Mouse (Mus musculus): Measurements from ENCODE around the gene Kif2c. TPM values are rescaled to one million over a fixed set of nuclear protein-coding genes. Genes with fewer than 3 reads are reported as not detected.
"Not testable (repeated sequence)": the region's sequence is repeated elsewhere in the genome, so short reads cannot be mapped to it uniquely, and the experiment has no call there.

The Kif2c gene
- polyA plus RNA-seq, 1 experiment from 2014 or later = 55.0 TPM

GRCm38 (mm10) chr4:117202046-117202991, 19.9 kb upstream of the Kif2c start:
- no peaks in the 10 kb centered on the region for H3K36me3 ChIP-seq (ENCODE audit: control insufficient read depth, insufficient read depth, low read length)
- no peaks in the 10 kb centered on the region for H3K27me3 ChIP-seq (ENCODE audit: control insufficient read depth, insufficient read depth, low read length)
- no peaks in the 10 kb centered on the region for H3K4me1 ChIP-seq (ENCODE audit: control insufficient read depth, insufficient read depth, low read length)
- 2% methylated on average over 25 of the region's 25 CpGs for WGBS
- H3K9me3 ChIP-seq (ENCODE audit: control insufficient read depth, low read depth, low read length) = no peaks in the 10 kb centered on the region
- H3K4me3 ChIP-seq (ENCODE audit: low read depth, low read length) = peak overlapping the region; percentile 20
- ATAC-seq (ENCODE audit: insufficient number of reproducible peaks, insufficient read depth, low FRiP score, low read depth) = peak; percentile 85; the same call in 1 of the 2 replicates
- H3K9ac ChIP-seq (replicated peaks; ENCODE audit: low read depth, low read length) = peak overlapping the region; percentile 18; the same call in 1 of the 2 replicates
- peak overlapping the region; percentile 67; the same call in 1 of the 2 replicates for H3K27ac ChIP-seq (ENCODE audit: low read length)
- peak overlapping the region; percentile 35 for H3K4me2 ChIP-seq (replicated peaks; ENCODE audit: low read depth, low read length)

DNA sequence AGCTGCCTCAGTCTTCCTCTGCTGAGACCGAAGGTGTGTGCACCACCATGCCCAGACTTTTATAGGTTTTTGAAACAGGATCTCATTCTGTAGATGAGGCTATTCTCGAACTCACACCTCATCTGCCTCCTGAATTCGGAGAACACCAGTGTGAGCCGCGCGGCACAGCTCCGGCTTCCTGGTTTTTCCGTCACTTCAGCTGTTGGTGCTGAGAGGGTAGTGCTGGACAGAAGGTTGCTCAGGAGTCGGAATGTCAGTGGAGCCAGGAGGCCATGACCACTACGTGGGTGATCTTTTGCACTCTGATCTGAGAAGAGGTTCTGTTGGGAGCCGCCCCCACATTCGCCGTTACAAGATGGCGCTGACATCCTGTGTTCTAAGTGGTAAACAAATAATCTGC, 9.4 kb upstream of the Kif2c start:
- 94% methylated on average over 14 of the region's 14 CpGs for WGBS

DNA sequence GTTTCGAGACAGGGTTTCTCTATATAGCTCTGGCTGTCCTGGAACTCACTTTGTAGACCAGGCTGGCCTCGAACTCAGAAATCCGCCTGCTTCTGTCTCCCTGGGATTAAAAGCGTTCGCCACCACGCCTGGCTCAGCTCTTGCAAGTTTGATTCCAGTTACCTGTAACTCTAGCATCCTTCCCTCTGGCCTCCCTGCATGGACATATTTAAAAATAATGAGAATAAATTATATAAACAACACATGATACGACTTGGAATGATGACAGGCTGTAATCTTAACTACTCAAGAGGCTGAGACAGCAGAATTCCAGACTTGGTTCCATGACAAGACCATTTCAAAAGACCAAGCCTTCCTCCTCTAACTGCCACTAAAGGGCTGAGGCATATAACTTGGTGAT, 8.2 kb upstream of the Kif2c start:
- ATAC-seq (ENCODE audit: insufficient number of reproducible peaks, insufficient read depth, low FRiP score, low read depth) = no peak
- Histone ChIP-seq H3K27ac (ENCODE audit: low read length) (peak overlapping the region; percentile 81; the same call in 1 of the 2 replicates), H3K4me2 (replicated peaks; ENCODE audit: low read depth, low read length) (no peak overlapping the region), H3K9me3 (ENCODE audit: control insufficient read depth, low read depth, low read length) (no peaks in the 10 kb centered on the region), H3K36me3 (ENCODE audit: control insufficient read depth, insufficient read depth, low read length) (no peaks in the 10 kb centered on the region), H3K4me1 (ENCODE audit: control insufficient read depth, insufficient read depth, low read length) (no peaks in the 10 kb centered on the region), H3K9ac (replicated peaks; ENCODE audit: low read depth, low read length) (no peak overlapping the region), H3K4me3 (ENCODE audit: low read depth, low read length) (no peak overlapping the region), H3K27me3 (ENCODE audit: control insufficient read depth, insufficient read depth, low read length) (no peaks in the 10 kb centered on the region)
- WGBS = 59% methylated on average over 7 of the region's 7 CpGs

More for the DNA sequence above, 9.4 kb upstream of the Kif2c start:
- Histone ChIP-seq H3K36me3 (ENCODE audit: control insufficient read depth, insufficient read depth, low read length) (no peaks in the 10 kb centered on the region), H3K4me3 (ENCODE audit: low read depth, low read length) (no peak overlapping the region), H3K4me1 (ENCODE audit: control insufficient read depth, insufficient read depth, low read length) (no peaks in the 10 kb centered on the region), H3K27ac (ENCODE audit: low read length) (no peak overlapping the region), H3K9ac (replicated peaks; ENCODE audit: low read depth, low read length) (no peak overlapping the region), H3K4me2 (replicated peaks; ENCODE audit: low read depth, low read length) (no peak overlapping the region), H3K9me3 (ENCODE audit: control insufficient read depth, low read depth, low read length) (no peaks in the 10 kb centered on the region), H3K27me3 (ENCODE audit: control insufficient read depth, insufficient read depth, low read length) (no peaks in the 10 kb centered on the region)
- ATAC-seq (ENCODE audit: insufficient number of reproducible peaks, insufficient read depth, low FRiP score, low read depth) = no peak

GRCm38 (mm10) chr4:117189856-117190543, 7.6 kb upstream of the Kif2c start:
- Histone ChIP-seq H3K9ac (replicated peaks; ENCODE audit: low read depth, low read length) (peak overlapping the region; percentile 45), H3K4me1 (ENCODE audit: control insufficient read depth, insufficient read depth, low read length) (no peaks in the 10 kb centered on the region), H3K27ac (ENCODE audit: low read length) (peak overlapping the region; percentile 81), H3K4me3 (ENCODE audit: low read depth, low read length) (peak overlapping the region; percentile 34), H3K9me3 (ENCODE audit: control insufficient read depth, low read depth, low read length) (no peaks in the 10 kb centered on the region), H3K27me3 (ENCODE audit: control insufficient read depth, insufficient read depth, low read length) (no peaks in the 10 kb centered on the region), H3K36me3 (ENCODE audit: control insufficient read depth, insufficient read depth, low read length) (no peaks in the 10 kb centered on the region), H3K4me2 (replicated peaks; ENCODE audit: low read depth, low read length) (peak overlapping the region; percentile 49)
- 0% methylated on average over 9 of the region's 9 CpGs for WGBS
- ATAC-seq (ENCODE audit: insufficient number of reproducible peaks, insufficient read depth, low FRiP score, low read depth) = peak; percentile 86

GRCm38 (mm10) chr4:117189382-117189855, 7.0 kb upstream of the Kif2c start:
- peak overlapping the region; percentile 45 for H3K9ac ChIP-seq (replicated peaks; ENCODE audit: low read depth, low read length)
- no peaks in the 10 kb centered on the region for H3K27me3 ChIP-seq (ENCODE audit: control insufficient read depth, insufficient read depth, low read length)
- H3K36me3 ChIP-seq (ENCODE audit: control insufficient read depth, insufficient read depth, low read length) = no peaks in the 10 kb centered on the region
- ATAC-seq (ENCODE audit: insufficient number of reproducible peaks, insufficient read depth, low FRiP score, low read depth) = peak; percentile 76
- H3K4me3 ChIP-seq (ENCODE audit: low read depth, low read length) = peak overlapping the region; percentile 34
- H3K4me2 ChIP-seq (replicated peaks; ENCODE audit: low read depth, low read length) = peak overlapping the region; percentile 49
- H3K9me3 ChIP-seq (ENCODE audit: control insufficient read depth, low read depth, low read length) = no peaks in the 10 kb centered on the region
- H3K27ac ChIP-seq (ENCODE audit: low read length) = peak overlapping the region; percentile 81
- under 1% methylated on average over 16 of the region's 16 CpGs for WGBS
- no peaks in the 10 kb centered on the region for H3K4me1 ChIP-seq (ENCODE audit: control insufficient read depth, insufficient read depth, low read length)

- Histone ChIP-seq H3K9ac (replicated peaks; ENCODE audit: low read depth, low read length) (peak overlapping the region; percentile 45; the same call in 1 of the 2 replicates), H3K27me3 (ENCODE audit: control insufficient read depth, insufficient read depth, low read length) (no peaks in the 10 kb centered on the region), H3K4me3 (ENCODE audit: low read depth, low read length) (peak overlapping the region; percentile 34), H3K4me1 (ENCODE audit: control insufficient read depth, insufficient read depth, low read length) (no peaks in the 10 kb centered on the region), H3K4me2 (replicated peaks; ENCODE audit: low read depth, low read length) (peak overlapping the region; percentile 49), H3K36me3 (ENCODE audit: control insufficient read depth, insufficient read depth, low read length) (no peaks in the 10 kb centered on the region), H3K9me3 (ENCODE audit: control insufficient read depth, low read depth, low read length) (no peaks in the 10 kb centered on the region), H3K27ac (ENCODE audit: low read length) (peak overlapping the region; percentile 81)
- 50% methylated on average over 3 of the region's 3 CpGs for WGBS
- ATAC-seq (ENCODE audit: insufficient number of reproducible peaks, insufficient read depth, low FRiP score, low read depth) = no peak
These were observed 6.5 kb upstream of the Kif2c start for GRCm38 (mm10) chr4:117188969-117189368.

DNA sequence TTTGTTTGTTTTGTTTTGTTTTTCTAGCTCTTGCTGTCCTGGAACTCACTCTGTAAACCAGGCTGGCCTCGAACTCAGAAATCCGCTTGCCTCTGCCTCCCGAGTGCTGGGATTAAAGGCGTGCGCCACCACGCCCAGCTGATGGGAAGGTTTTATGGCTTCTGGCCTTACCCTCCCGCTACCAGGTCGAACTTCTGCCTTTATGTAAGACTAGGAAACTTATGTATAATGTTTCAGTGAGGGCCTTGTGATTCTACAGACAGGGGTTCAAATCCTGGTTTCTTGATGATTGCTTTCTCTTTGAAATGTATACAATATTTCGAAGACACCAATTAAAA, 289 bp upstream of the Kif2c start:
- H3K4me2 ChIP-seq (replicated peaks; ENCODE audit: low read depth, low read length) = peak overlapping the region; percentile 37
- WGBS = 12% methylated on average over 9 of the region's 9 CpGs
- H3K9me3 ChIP-seq (ENCODE audit: control insufficient read depth, low read depth, low read length); H3K27me3 ChIP-seq (ENCODE audit: control insufficient read depth, insufficient read depth, low read length); H3K4me1 ChIP-seq (ENCODE audit: control insufficient read depth, insufficient read depth, low read length); H3K27ac ChIP-seq (ENCODE audit: low read length): not testable (repeated sequence)
- peak; percentile 51; the same call in 1 of the 2 replicates for ATAC-seq (ENCODE audit: insufficient number of reproducible peaks, insufficient read depth, low FRiP score, low read depth)
- H3K4me3 ChIP-seq (ENCODE audit: low read depth, low read length) = peak overlapping the region; percentile 78
- H3K9ac ChIP-seq (replicated peaks; ENCODE audit: low read depth, low read length) = 0 out of 2 replicates have a peak overlapping the region, but pooled peaks have one; percentile 45
- H3K36me3 ChIP-seq (ENCODE audit: control insufficient read depth, insufficient read depth, low read length) = peaks cover 18% of the 10 kb centered on the region

GRCm38 (mm10) chr4:117169936-117170335, 12.5 kb downstream of the Kif2c start:
- WGBS = 80% methylated on average over 5 of the region's 5 CpGs
- H3K4me3 ChIP-seq (ENCODE audit: low read depth, low read length) = no peak overlapping the region
- H3K4me2 ChIP-seq (replicated peaks; ENCODE audit: low read depth, low read length) = no peak overlapping the region
- no peaks in the 10 kb centered on the region for H3K27me3 ChIP-seq (ENCODE audit: control insufficient read depth, insufficient read depth, low read length)
- ATAC-seq (ENCODE audit: insufficient number of reproducible peaks, insufficient read depth, low FRiP score, low read depth) = no peak
- H3K9me3 ChIP-seq (ENCODE audit: control insufficient read depth, low read depth, low read length) = no peaks in the 10 kb centered on the region
- H3K4me1 ChIP-seq (ENCODE audit: control insufficient read depth, insufficient read depth, low read length) = no peaks in the 10 kb centered on the region
- H3K27ac ChIP-seq (ENCODE audit: low read length) = no peak overlapping the region
- no peak overlapping the region for H3K9ac ChIP-seq (replicated peaks; ENCODE audit: low read depth, low read length)
- H3K36me3 ChIP-seq (ENCODE audit: control insufficient read depth, insufficient read depth, low read length) = peaks cover 78% of the 10 kb centered on the region
